Mouse (Mus musculus) brain, embryonic 14.5 days (tissue): ENCODE data around the gene Atp6v0d1. TPM values are rescaled to one million over a fixed set of nuclear protein-coding genes. Genes with fewer than 3 reads are reported as not detected.
"Not testable (repeated sequence)": the region's sequence is repeated elsewhere in the genome, so short reads cannot be mapped to it uniquely, and the experiment has no call there.

Experiments used
- DNase-seq: peaks from one replicate; pipeline ENCODE4 v3.0.0-alpha.2; 2011; ENCODE audit warnings: low read depth
- CTCF ChIP-seq: fragments of 200-500 bp; IDR thresholded peaks from 2 replicates; pipeline ENCODE4 v1.5.1; 2012; ENCODE audit warnings: inconsistent platforms, mild to moderate bottlenecking, moderate library complexity, borderline replicate concordance; ENCODE audit not compliant: insufficient read depth, insufficient read length; ENCODE audit errors: extremely low read depth
- POLR2A ChIP-seq: fragments of 200-500 bp; IDR thresholded peaks from 2 replicates; pipeline ENCODE4 v1.6.1; 2012; ENCODE audit warnings: mild to moderate bottlenecking, inconsistent platforms, borderline replicate concordance; ENCODE audit not compliant: poor library complexity, insufficient read depth, insufficient read length, severe bottlenecking; ENCODE audit errors: extremely low read depth
- polyA plus RNA-seq: library from polyadenylated mRNA; depleted of rRNA; stranded (reverse); fragments of >200 nt; gene quantifications from 2 replicates; pipeline ENCODE4 v1.2.3, GENCODE M21; 2012

Atp6v0d1 gene
- polyA plus RNA-seq, 1 experiment = 236 TPM

GRCm38 (mm10) chr8:105604804-105605381, 39.0 kb upstream of the Atp6v0d1 start, which contains the start of gene Ripor1:
Gene Ripor1 (plus strand): TSS chr8:105605255.
- DNase-seq = peak; percentile 91
- TF ChIP-seq CTCF = peak; percentile 78
- TF ChIP-seq POLR2A = peak; percentile 89

GRCm38 (mm10) chr8:105602540-105602939, 36.7 kb upstream of the Atp6v0d1 start:
- DNase-seq = not testable (repeated sequence)

- DNase-seq = no peak
- TF ChIP-seq POLR2A = no peak
- no peak for TF ChIP-seq CTCF
Measured at GRCm38 (mm10) chr8:105601301-105601700, 35.5 kb upstream of the Atp6v0d1 start.

GRCm38 (mm10) chr8:105598777-105599176, 32.9 kb upstream of the Atp6v0d1 start:
- no peak for TF ChIP-seq POLR2A
- no peak for TF ChIP-seq CTCF

GRCm38 (mm10) chr8:105596362-105597034, 30.7 kb upstream of the Atp6v0d1 start:
- DNase-seq = peak; percentile 19
- TF ChIP-seq POLR2A = no peak
- peak; percentile 62 for TF ChIP-seq CTCF

More at GRCm38 (mm10) chr8:105598777-105599176, 32.9 kb upstream of the Atp6v0d1 start:
- DNase-seq = no peak

GRCm38 (mm10) chr8:105594451-105595242, 28.8 kb upstream of the Atp6v0d1 start:
- DNase-seq = no peak
- TF ChIP-seq CTCF (no peak), POLR2A (no peak)

GRCm38 (mm10) chr8:105593859-105594258, 28.0 kb upstream of the Atp6v0d1 start:
- DNase-seq = peak; percentile 15
- TF ChIP-seq CTCF (no peak), POLR2A (no peak)

- DNase-seq = no peak
- no peak for TF ChIP-seq CTCF
- TF ChIP-seq POLR2A = no peak
Measured at GRCm38 (mm10) chr8:105592431-105592830, 26.6 kb upstream of the Atp6v0d1 start.

GRCm38 (mm10) chr8:105579719-105580118, 13.9 kb upstream of the Atp6v0d1 start:
- DNase-seq = no peak
- TF ChIP-seq CTCF (no peak), POLR2A (no peak)

- TF ChIP-seq POLR2A (no peak), CTCF (no peak)
- DNase-seq = peak; percentile 39
Measured at GRCm38 (mm10) chr8:105575538-105575937, 9.7 kb upstream of the Atp6v0d1 start.

- DNase-seq = no peak
- TF ChIP-seq POLR2A (no peak), CTCF (no peak)
Measured at GRCm38 (mm10) chr8:105574741-105575140, 8.9 kb upstream of the Atp6v0d1 start.

- DNase-seq = peak; percentile 70
- TF ChIP-seq CTCF (no peak), POLR2A (no peak)
Measured at GRCm38 (mm10) chr8:105573427-105573826, 7.6 kb upstream of the Atp6v0d1 start.

- no peak for TF ChIP-seq POLR2A
- no peak for TF ChIP-seq CTCF
- no peak for DNase-seq
Measured at GRCm38 (mm10) chr8:105571810-105572209, 6.0 kb upstream of the Atp6v0d1 start.
